Comparison of ENCODE assay signal across 9 mouse cellular contexts in genomic region chr7:141755831-141756230, GRCm38 (mm10). TPM values are rescaled to one million over a fixed set of nuclear protein-coding genes. Genes with fewer than 3 reads are reported as not detected.
DNase-seq lines count a peak whose midpoint lies in the region; ATAC-seq and TF ChIP-seq lines count a peak whose summit lies in the region.
"Had no signal": no experiment of that assay in that cellular context is flagged by ENCODE, and none has a peak within 500 bp of the region (broad histone marks: within the 10 kb centered on the region; RNA-seq: fewer than 3 reads in every experiment).

No protein-coding gene starts in this region.

- no peak for TF ChIP-seq EP300 in heart, adult 2 months (IDR thresholded peaks at IDR 0.05; ENCODE audit: insufficient read depth, low read depth, low read length)
- TF ChIP-seq EP300 in stomach, postnatal 0 days (optimal IDR thresholded peaks at IDR 0.05) = no peak

- H3K4me3 ChIP-seq in heart, adult 2 months = no peak overlapping the region
- H3K4me3 ChIP-seq in stomach, postnatal 0 days (ENCODE audit: low read depth, low read length) = no peak overlapping the region
- H3K4me3 ChIP-seq: embryonic facial prominence, embryonic 13.5 days had no signal

- no peak overlapping the region for H3K4me2 ChIP-seq in stomach, postnatal 0 days (replicated peaks; ENCODE audit: low read depth)
- H3K4me2 ChIP-seq: embryonic facial prominence, embryonic 13.5 days had no signal

- no peaks in the 10 kb centered on the region for H3K4me1 ChIP-seq in heart, adult 2 months (ENCODE audit: control insufficient read depth, insufficient read depth, low read length)
- no peaks in the 10 kb centered on the region for H3K4me1 ChIP-seq in stomach, postnatal 0 days (replicated peaks; ENCODE audit: control insufficient read depth, insufficient read depth)
- H3K4me1 ChIP-seq: embryonic facial prominence, embryonic 13.5 days had no signal

- no peak for TF ChIP-seq POLR2A in heart, adult 2 months (IDR thresholded peaks at IDR 0.05; ENCODE audit: insufficient read depth, low read depth, low read length)

- no peaks in the 10 kb centered on the region for H3K9me3 ChIP-seq in stomach, postnatal 0 days (ENCODE audit: control insufficient read depth, low read length)
- H3K9me3 ChIP-seq: embryonic facial prominence, embryonic 13.5 days had no signal

- no peaks in the 10 kb centered on the region for H3K79me2 ChIP-seq in heart, adult 2 months (replicated peaks; ENCODE audit: control insufficient read depth, insufficient read depth, low read length)

- no peaks in the 10 kb centered on the region for H3K27me3 ChIP-seq in heart, adult 2 months (ENCODE audit: control insufficient read depth, insufficient read depth, low read length)
- no peaks in the 10 kb centered on the region for H3K27me3 ChIP-seq in stomach, postnatal 0 days (ENCODE audit: control insufficient read depth, insufficient read depth, low read length)
- H3K27me3 ChIP-seq: embryonic facial prominence, embryonic 13.5 days had no signal

- peak; percentile 75 for ATAC-seq in stomach, postnatal 0 days (ENCODE audit: low FRiP score, low TSS enrichment)

- peak; percentile 40 to 45 for DNase-seq in heart, adult 2 months
- DNase-seq in heart, adult 11 months = no peak
- peak; percentile 62 to 69 for DNase-seq in adrenal gland, adult 18-20 months (ENCODE audit: low spot score in 2 of 2)
- peak; percentile 72 for DNase-seq in embryo, embryonic 11 days
- DNase-seq in hindlimb bud, embryonic 11.5 days (ENCODE audit: extremely low spot score, low read depth, low spot score) = peak; percentile 41
- peak; percentile 54 to 79 for DNase-seq in left cerebral cortex, postnatal 36 days (ENCODE audit: low spot score in 2 of 2)
- peak; percentile 30 for DNase-seq in naive thymus-derived CD4-positive, alpha-beta T cell, adult 2 months (ENCODE audit: low read depth)
- DNase-seq in stomach, postnatal 0 days (ENCODE audit: low spot score) = peak; percentile 86

- no peak overlapping the region for H3K9ac ChIP-seq in heart, adult 2 months (ENCODE audit: low read depth, low read length)
- no peak overlapping the region for H3K9ac ChIP-seq in stomach, postnatal 0 days (ENCODE audit: low read length)
- H3K9ac ChIP-seq: embryonic facial prominence, embryonic 13.5 days had no signal

- WGBS in heart, adult 2 months = 50% methylated on average over 4 of the region's 4 CpGs
- WGBS in stomach, postnatal 0 days = 49% methylated on average over 4 of the region's 4 CpGs

- H3K36me3 ChIP-seq in heart, adult 2 months (ENCODE audit: control insufficient read depth, insufficient read depth, low read length) = no peaks in the 10 kb centered on the region
- no peaks in the 10 kb centered on the region for H3K36me3 ChIP-seq in stomach, postnatal 0 days (ENCODE audit: control insufficient read depth, insufficient read depth, low read length)
- H3K36me3 ChIP-seq: embryonic facial prominence, embryonic 13.5 days had no signal

- TF ChIP-seq CTCF in heart, adult 2 months (IDR thresholded peaks at IDR 0.05) = peak; percentile 77
- peak; percentile 95 for TF ChIP-seq CTCF in stomach, postnatal 0 days (IDR thresholded peaks at IDR 0.05; ENCODE audit: low read depth)

- H3K27ac ChIP-seq in heart, adult 2 months = no peak overlapping the region
- no peak overlapping the region for H3K27ac ChIP-seq in stomach, postnatal 0 days (replicated peaks)
- H3K27ac ChIP-seq: embryonic facial prominence, embryonic 13.5 days had no signal

- intact Hi-C loops in heart, adult 2 months (cut with DNase I) = loop anchor here (1.0 kb wide), 1 partner anchor 169 kb away; no protein-coding TSS in a partner anchor
- intact Hi-C loops in left cerebral cortex, postnatal 36 days (cut with DNase I) = no loop called here

RNA-seq across cellular contexts. Expression of gene Muc5ac, which starts 32.9 kb away (rescaled TPM):
- total RNA-seq in heart, adult 2 months (2021) = not detected
- 0.04 TPM in 1 of 2 replicates, not detected in the other for polyA plus RNA-seq in heart, adult 2 months (2012; rRNA removed)
- total RNA-seq in adrenal gland, adult 18-20 months (2021) = not detected
- total RNA-seq in left cerebral cortex, postnatal 36 days (2021) = not detected
- polyA plus RNA-seq in stomach, postnatal 0 days (2015; fragmentation: Nextera tagmentation; extraction: Ambion mirVana) = 2.9 and 3.3 TPM in 2 replicates
- polyA plus RNA-seq: embryonic facial prominence, embryonic 13.5 days had no signal
